Mouse (Mus musculus) liver, embryonic 14.5 days (tissue): ENCODE results near the gene 9230102O04Rik. TPM values are rescaled to one million over a fixed set of nuclear protein-coding genes. Genes with fewer than 3 reads are reported as not detected.

Experiments
- ATAC-seq: fragments of 200-750 bp; cut with Nextera tagmentation; 2 replicates; pipeline ENCODE4 v1.8.0; 2017; ENCODE audit warnings: moderate number of reproducible peaks, mild to moderate bottlenecking, moderate library complexity; ENCODE audit not compliant: insufficient read depth
- DNase-seq, 3 experiments: peaks; one replicate each; pipeline ENCODE4 v3.0.0-alpha.2; 2012 to 2013; ENCODE audit warnings: low read depth in 3 of 3, low spot score in 3 of 3
- H3K27ac ChIP-seq: fragments of 300-500 bp; sonication (generic); 2 replicates; pipeline ENCODE4 v1.5.1; 2014; ENCODE audit warnings: moderate library complexity, mild to moderate bottlenecking, control low read depth, inconsistent platforms
- H3K27me3 ChIP-seq: fragments of 300-500 bp; sonication (generic); 2 replicates; pipeline ENCODE4 v1.6.1; 2014; ENCODE audit warnings: mild to moderate bottlenecking, low read length, moderate library complexity; ENCODE audit not compliant: control insufficient read depth, insufficient read depth
- H3K36me3 ChIP-seq: fragments of 300-500 bp; sonication (generic); replicated peaks from 2 replicates; pipeline ENCODE4 v1.6.1; 2014; ENCODE audit warnings: low read depth; ENCODE audit not compliant: control insufficient read depth, insufficient read depth
- H3K4me1 ChIP-seq, 2 experiments: fragments of 200-500 bp in 1 of 2; fragments of 300-500 bp in 1 of 2; sonication (generic) in 1 of 2; replicated peaks; 2 replicates each; pipeline ENCODE4 v1.6.1; 2012 to 2014; ENCODE audit warnings: antibody characterized with exemption in 1 of 2, inconsistent platforms in 1 of 2, low read length in 1 of 2; ENCODE audit not compliant: control insufficient read depth in 2 of 2, insufficient read depth in 2 of 2
- H3K4me2 ChIP-seq: fragments of 300-500 bp; sonication (generic); 2 replicates; pipeline ENCODE4 v1.6.1; 2014; ENCODE audit warnings: low read depth, mild to moderate bottlenecking, control low read depth, moderate library complexity
- H3K4me3 ChIP-seq, 2 experiments: fragments of 200-500 bp in 1 of 2; fragments of 300-500 bp in 1 of 2; sonication (generic) in 1 of 2; 2 replicates each; pipeline ENCODE4 v1.5.1; 2012 to 2014; ENCODE audit warnings: low read depth in 2 of 2, low read length in 2 of 2, mild to moderate bottlenecking in 2 of 2, control low read depth in 1 of 2, inconsistent platforms in 1 of 2, moderate library complexity in 1 of 2; ENCODE audit not compliant: insufficient read depth in 1 of 2
- H3K9ac ChIP-seq: fragments of 300-500 bp; sonication (generic); replicated peaks from 2 replicates; pipeline ENCODE4 v1.6.1; 2014; ENCODE audit warnings: mild to moderate bottlenecking, control low read depth, moderate library complexity
- H3K9me3 ChIP-seq: fragments of 300-500 bp; sonication (generic); 2 replicates; pipeline ENCODE4 v1.6.1; 2016; ENCODE audit warnings: low read length, mixed read lengths; ENCODE audit not compliant: control insufficient read depth
- CTCF ChIP-seq: IDR thresholded peaks from 2 replicates; pipeline ENCODE4 v1.5.1; 2016; ENCODE audit warnings: antibody characterized with exemption, low read depth, control low read depth
- EP300 ChIP-seq: IDR thresholded peaks from 2 replicates; pipeline ENCODE4 v1.6.1; 2016; ENCODE audit warnings: antibody characterized with exemption, low read depth
- WGBS: fragments of 180-500 bp; shearing (Covaris S2); extraction: QIAGEN DNeasy Blood & Tissue Kit; methylation state at CpG from one replicate; pipeline ENCODE4 v1.1.7; 2014; ENCODE audit not compliant: insufficient replicate concordance; 5-methylcytosine and 5-hydroxymethylcytosine counted together
- polyA plus RNA-seq, 2 experiments: library from polyadenylated mRNA; depleted of rRNA in 1 of 2; stranded (reverse) in 1 of 2; unstranded in 1 of 2; fragments of >200 nt; fragmentation: Nextera tagmentation in 1 of 2; extraction: Ambion mirVana in 1 of 2; gene quantifications; 2 replicates each; pipeline versions ENCODE4 v1.2.1 to v1.2.3; 2012 to 2014

Gene 9230102O04Rik
- polyA plus RNA-seq, 2 experiments = not detected

DNA sequence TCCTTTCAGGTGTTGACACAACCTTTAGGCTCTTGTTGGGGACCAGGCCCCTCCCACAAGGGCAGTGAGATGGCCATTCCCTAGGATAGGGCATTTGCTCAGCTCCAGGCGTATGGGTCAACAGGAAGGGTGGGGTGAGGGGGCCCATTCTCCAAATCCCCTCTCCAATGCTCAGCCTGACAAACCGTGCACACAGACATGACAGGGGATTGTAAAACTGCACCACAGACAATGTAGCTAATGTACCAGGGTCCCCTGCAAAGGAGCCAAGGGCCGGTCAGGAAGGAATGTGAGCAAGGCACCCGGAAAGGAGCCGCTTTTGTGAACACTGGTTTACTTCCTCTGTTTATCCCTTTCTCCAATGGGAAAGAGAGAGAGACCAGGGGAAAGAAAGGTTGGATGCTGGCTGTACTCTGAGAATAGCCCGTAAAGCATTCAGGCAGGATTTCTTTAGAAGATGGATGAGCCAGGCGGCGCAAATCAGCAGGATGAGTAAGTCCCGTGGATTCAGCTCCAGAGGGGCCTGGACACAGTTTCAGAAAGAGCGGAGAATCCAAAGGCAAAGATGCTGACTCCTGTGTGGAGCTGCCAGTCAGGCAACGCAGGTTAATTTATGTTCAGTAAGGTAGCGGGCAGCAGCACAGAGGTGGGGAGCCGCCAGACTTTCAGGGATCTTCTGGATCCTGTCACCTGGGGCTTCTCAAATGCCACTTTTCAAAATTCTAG, 36.3 kb downstream of the 9230102O04Rik start:
- WGBS = 56% methylated on average over 13 of the region's 13 CpGs

DNA sequence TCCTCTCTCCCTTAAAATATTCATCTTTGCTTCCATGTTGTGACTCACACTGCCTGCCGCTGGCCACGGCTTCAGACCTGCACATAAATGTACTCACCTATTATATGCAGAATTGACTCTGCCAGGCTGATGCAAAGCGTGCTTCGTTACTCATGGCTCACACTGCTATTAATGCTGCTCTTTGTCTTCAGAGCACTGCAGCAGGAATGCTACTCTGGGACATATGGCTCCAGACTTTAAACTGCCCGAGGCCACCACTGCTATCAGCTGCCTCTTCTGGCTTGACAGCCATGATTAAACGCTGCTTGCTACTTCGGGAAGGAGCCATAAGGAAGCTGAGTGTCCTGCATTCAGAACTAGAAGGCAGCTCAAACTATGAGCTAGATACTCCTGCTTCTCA, 54.1 kb downstream of the 9230102O04Rik start:
- ATAC-seq (no peak), DNase-seq (no peak)
- H3K27me3 ChIP-seq = no peaks in the 10 kb centered on the region
- no peak overlapping the region for H3K9ac ChIP-seq
- no peaks in the 10 kb centered on the region for H3K9me3 ChIP-seq
- no peak overlapping the region for H3K4me3 ChIP-seq
- H3K36me3 ChIP-seq = no peaks in the 10 kb centered on the region
- H3K27ac ChIP-seq = no peak overlapping the region
- no peaks in the 10 kb centered on the region for H3K4me1 ChIP-seq
- TF ChIP-seq CTCF = no peak
- TF ChIP-seq EP300 = no peak
- 59% methylated on average over 7 of the region's 7 CpGs for WGBS
- no peak overlapping the region for H3K4me2 ChIP-seq

More for the DNA sequence above, 36.3 kb downstream of the 9230102O04Rik start:
- Histone ChIP-seq H3K4me2 (no peak overlapping the region), H3K9ac (no peak overlapping the region), H3K4me3 (no peak overlapping the region), H3K9me3 (no peaks in the 10 kb centered on the region), H3K27me3 (no peaks in the 10 kb centered on the region), H3K36me3 (no peaks in the 10 kb centered on the region), H3K4me1 (no peaks in the 10 kb centered on the region), H3K27ac (no peak overlapping the region)
- no peak for ATAC-seq
- TF ChIP-seq EP300 (no peak), CTCF (no peak)
- DNase-seq = no peak

DNA sequence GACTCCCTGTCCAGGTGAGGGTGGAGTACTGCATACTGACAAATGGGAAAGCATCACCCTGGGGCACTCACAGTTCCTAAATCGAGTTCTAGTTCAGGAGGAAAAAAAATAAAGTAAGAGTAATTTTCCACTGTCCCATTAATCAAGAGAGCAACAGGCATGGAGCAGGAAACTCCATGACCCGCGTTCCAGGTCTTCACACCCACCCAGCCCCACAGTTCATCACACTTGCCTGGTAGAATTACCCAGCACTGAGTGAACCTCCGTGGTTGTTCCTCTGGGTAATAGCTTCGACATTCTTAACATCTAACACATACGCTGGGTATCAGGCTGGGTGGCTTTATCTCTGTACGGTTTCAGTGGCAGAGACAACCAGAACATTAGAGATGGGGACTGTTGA, 55.6 kb downstream of the 9230102O04Rik start:
- ATAC-seq = no peak
- Histone ChIP-seq H3K27me3 (no peaks in the 10 kb centered on the region), H3K4me3 (no peak overlapping the region), H3K4me1 (no peaks in the 10 kb centered on the region), H3K9me3 (no peaks in the 10 kb centered on the region), H3K9ac (no peak overlapping the region), H3K27ac (no peak overlapping the region), H3K36me3 (no peaks in the 10 kb centered on the region), H3K4me2 (no peak overlapping the region)
- whole genome bisulfite sequencing = 62% methylated on average over 7 of the region's 7 CpGs
- DNase-seq = no peak
- TF ChIP-seq EP300 (no peak), CTCF (no peak)

Other genes starting within 250 kb of the 9230102O04Rik start
- not detected in 2 replicates for gene 4930412O13Rik, start 8.3 kb downstream of the 9230102O04Rik start, polyA plus RNA-seq (2012; rRNA removed)
- gene 4930412O13Rik, start 8.3 kb downstream of the 9230102O04Rik start, polyA plus RNA-seq (2014; fragmentation: Nextera tagmentation; extraction: Ambion mirVana) = not detected in 2 replicates
- gene Gata3, start 494 bp upstream of the 9230102O04Rik start, polyA plus RNA-seq (2012; rRNA removed) = 0.16 and 0.30 TPM in 2 replicates
- gene Gata3, start 494 bp upstream of the 9230102O04Rik start, polyA plus RNA-seq (2014; fragmentation: Nextera tagmentation; extraction: Ambion mirVana) = 0.38 and 0.63 TPM in 2 replicates
- gene Taf3, start 159.1 kb upstream of the 9230102O04Rik start, polyA plus RNA-seq (2012; rRNA removed) = 3.2 and 4.7 TPM in 2 replicates
- 5.0 and 6.7 TPM in 2 replicates for gene Taf3, start 159.1 kb upstream of the 9230102O04Rik start, polyA plus RNA-seq (2014; fragmentation: Nextera tagmentation; extraction: Ambion mirVana)
- gene Atp5c1, start 191.0 kb upstream of the 9230102O04Rik start, polyA plus RNA-seq (2012; rRNA removed) = 147 and 186 TPM in 2 replicates
- 390 and 409 TPM in 2 replicates for gene Atp5c1, start 191.0 kb upstream of the 9230102O04Rik start, polyA plus RNA-seq (2014; fragmentation: Nextera tagmentation; extraction: Ambion mirVana)
- gene Kin, start 191.1 kb upstream of the 9230102O04Rik start, polyA plus RNA-seq (2012; rRNA removed) = 3.8 and 8.7 TPM in 2 replicates
- gene Kin, start 191.1 kb upstream of the 9230102O04Rik start, polyA plus RNA-seq (2014; fragmentation: Nextera tagmentation; extraction: Ambion mirVana) = 14.2 and 14.6 TPM in 2 replicates
- 236 and 321 TPM in 2 replicates for gene Itih2, start 241.9 kb upstream of the 9230102O04Rik start, polyA plus RNA-seq (2012; rRNA removed)
- 260 and 296 TPM in 2 replicates for gene Itih2, start 241.9 kb upstream of the 9230102O04Rik start, polyA plus RNA-seq (2014; fragmentation: Nextera tagmentation; extraction: Ambion mirVana)